Mouse (Mus musculus) MEL (cell line): ENCODE data around the gene Olfr888.

Experiments
- CTCF ChIP-seq, 3 experiments: IDR thresholded peaks in 2 of 3; conservative IDR thresholded peaks in 1 of 3; 2 replicates each; pipeline ENCODE4 v1.5.1; 2011 to 2012; ENCODE audit warnings: low read length in 3 of 3, low read depth in 2 of 3, mild to moderate bottlenecking in 2 of 3, improper control_type of control experiment in 1 of 3, inconsistent platforms in 1 of 3, mixed read lengths in 1 of 3, moderate library complexity in 1 of 3; ENCODE audit not compliant: control insufficient read depth in 1 of 3, insufficient read depth in 1 of 3, poor library complexity in 1 of 3, severe bottlenecking in 1 of 3
- EP300 ChIP-seq, 2 experiments: IDR thresholded peaks; 2 replicates each; pipeline ENCODE4 v1.6.1; 2011; ENCODE audit warnings: improper control_type of control experiment in 2 of 2, low read length in 2 of 2, low read depth in 1 of 2, mild to moderate bottlenecking in 1 of 2
- POLR2A ChIP-seq, 2 experiments: IDR thresholded peaks; 2 replicates each; pipeline ENCODE4 v1.6.1; 2011 to 2012; ENCODE audit warnings: low read length in 2 of 2, mild to moderate bottlenecking in 2 of 2, control low read depth in 1 of 2, improper control_type of control experiment in 1 of 2, low read depth in 1 of 2, moderate library complexity in 1 of 2; ENCODE audit not compliant: control insufficient read depth in 1 of 2, insufficient read depth in 1 of 2, poor library complexity in 1 of 2
- RAD21 ChIP-seq: IDR thresholded peaks from 2 replicates; pipeline ENCODE4 v1.6.1; 2011; ENCODE audit warnings: mild to moderate bottlenecking, low read depth, low read length, improper control_type of control experiment
- TAL1 ChIP-seq: IDR thresholded peaks from 2 replicates; pipeline ENCODE4 v1.6.1; 2012; ENCODE audit warnings: mild to moderate bottlenecking, inconsistent platforms, low read length, moderate library complexity, mixed read lengths

DNA sequence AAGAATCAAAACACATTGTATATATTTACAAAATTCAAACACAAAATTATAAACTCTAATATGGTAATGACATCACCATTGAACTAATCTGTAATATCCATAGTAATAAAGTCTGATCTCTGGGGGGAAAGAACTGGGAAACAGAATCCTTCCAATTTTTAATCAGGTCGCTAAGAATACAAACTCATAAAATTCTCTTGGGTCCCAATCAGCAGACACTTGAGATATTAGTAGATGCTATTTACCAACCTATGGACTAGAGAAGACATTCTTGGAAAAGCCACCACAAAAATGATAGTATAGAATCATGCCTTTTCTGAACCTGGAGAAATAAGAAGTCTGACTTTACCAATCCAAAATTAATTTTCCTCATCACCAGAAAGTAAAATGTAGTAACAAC lies at the start of gene Olfr888:
- no peak for TF ChIP-seq EP300 (IDR thresholded peaks at IDR 0.05; ENCODE audit: low read depth in 1 of 2, low read length in 2 of 2)
- no peak for TF ChIP-seq POLR2A (IDR thresholded peaks at IDR 0.05; ENCODE audit: control insufficient read depth in 1 of 2, insufficient read depth in 1 of 2, low read depth in 1 of 2, low read length in 2 of 2, poor library complexity in 1 of 2)
- no peak for TF ChIP-seq TAL1
- TF ChIP-seq CTCF (IDR thresholded peaks at IDR 0.05 in 2 of 3, conservative IDR thresholded peaks at IDR 0.05 in 1 of 3; ENCODE audit: control insufficient read depth in 1 of 3, insufficient read depth in 1 of 3, low read depth in 2 of 3, low read length in 3 of 3, poor library complexity in 1 of 3, severe bottlenecking in 1 of 3): no peak
- TF ChIP-seq RAD21: no peak
